Mouse (Mus musculus) cerebellum, adult 2 months (tissue): ENCODE results near the gene Tspan33. TPM values are rescaled to one million over a fixed set of nuclear protein-coding genes. Genes with fewer than 3 reads are reported as not detected.
"Not testable (repeated sequence)": the region's sequence is repeated elsewhere in the genome, so short reads cannot be mapped to it uniquely, and the experiment has no call there.

Source experiments
- DNase-seq, 2 experiments: peaks; one replicate each; pipeline ENCODE4 v3.0.0; 2021
- H3K27ac ChIP-seq: fragments of 200-500 bp; 2 replicates; pipeline ENCODE4 v1.5.1; 2012; ENCODE audit warnings: low read length, control low read depth, inconsistent platforms; ENCODE audit not compliant: insufficient read depth
- H3K27me3 ChIP-seq: fragments of 200-500 bp; 2 replicates; pipeline ENCODE4 v1.6.1; 2012; ENCODE audit warnings: inconsistent platforms, mild to moderate bottlenecking, low read length, moderate library complexity; ENCODE audit not compliant: control insufficient read depth, insufficient read depth
- H3K4me1 ChIP-seq: fragments of 200-500 bp; 2 replicates; pipeline ENCODE4 v1.6.1; 2011; ENCODE audit warnings: low read length; ENCODE audit not compliant: control insufficient read depth, insufficient read depth
- H3K4me3 ChIP-seq: fragments of 200-500 bp; replicated peaks from 2 replicates; pipeline ENCODE3; 2011; ENCODE audit warnings: mild to moderate bottlenecking, low read depth, low read length, control low read depth; ENCODE audit not compliant: insufficient read depth
- CTCF ChIP-seq: fragments of 200-500 bp; IDR thresholded peaks from 2 replicates; pipeline ENCODE4 v1.5.1; 2011; ENCODE audit warnings: low read depth, mild to moderate bottlenecking, control low read depth, low read length, moderate library complexity, borderline replicate concordance; ENCODE audit not compliant: insufficient read depth
- POLR2A ChIP-seq: fragments of 200-500 bp; IDR thresholded peaks from 2 replicates; pipeline ENCODE4 v1.6.1; 2011; ENCODE audit warnings: low read length, control low read depth, borderline replicate concordance; ENCODE audit not compliant: insufficient read depth
- WGBS: fragments of 180-500 bp; shearing (Covaris S2); methylation state at CpG from one replicate; pipeline ENCODE4 v1.1.7; 2018; 5-methylcytosine and 5-hydroxymethylcytosine counted together
- polyA plus RNA-seq: library from polyadenylated mRNA; depleted of rRNA; stranded (reverse); fragments of >200 nt; gene quantifications from 2 replicates; pipeline ENCODE4 v1.2.3, GENCODE M21; 2012

The Tspan33 gene
- polyA plus RNA-seq, 1 experiment = 27.2 TPM

DNA sequence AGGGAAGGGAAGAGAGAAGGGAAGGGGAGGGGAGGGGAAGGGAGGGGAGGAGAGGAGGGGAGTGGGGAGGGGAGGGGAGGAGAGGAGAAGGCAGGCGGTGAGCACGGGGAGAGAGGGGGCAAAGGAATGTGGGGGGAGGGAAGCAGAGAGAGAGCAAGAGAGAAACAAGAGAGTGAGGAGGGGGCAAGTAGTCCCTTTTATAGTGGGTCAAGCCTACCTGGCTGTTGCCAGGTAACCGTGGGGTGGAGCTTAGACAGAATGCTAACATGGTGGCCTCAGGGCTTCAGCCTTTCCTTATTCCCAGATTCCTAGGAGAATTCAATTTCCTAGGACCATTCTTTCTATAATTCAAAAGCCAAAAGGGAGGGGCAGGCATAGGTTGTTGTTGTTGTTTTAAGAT lies 22.3 kb upstream of the Tspan33 start:
- TF ChIP-seq POLR2A (no peak), CTCF (no peak)

GRCm38 (mm10) chr6:29672563-29673411 lies 21.2 kb upstream of the Tspan33 start:
- Histone ChIP-seq H3K27ac (no peak overlapping the region), H3K27me3 (no peaks in the 10 kb centered on the region), H3K4me3 (no peak overlapping the region), H3K4me1 (no peaks in the 10 kb centered on the region)
- no peak for DNase-seq
- TF ChIP-seq POLR2A (no peak), CTCF (no peak)
- 45% methylated on average over 12 of the region's 12 CpGs for WGBS

More for the DNA sequence above, 22.3 kb upstream of the Tspan33 start:
- no peak for DNase-seq
- no peaks in the 10 kb centered on the region for H3K27me3 ChIP-seq
- H3K27ac ChIP-seq = no peak overlapping the region
- 27% methylated on average over 3 of the region's 3 CpGs for WGBS
- no peak overlapping the region for H3K4me3 ChIP-seq
- no peaks in the 10 kb centered on the region for H3K4me1 ChIP-seq

GRCm38 (mm10) chr6:29673739-29674138 lies 20.3 kb upstream of the Tspan33 start:
- WGBS = 46% methylated on average over 2 of the region's 2 CpGs
- no peak for TF ChIP-seq CTCF
- TF ChIP-seq POLR2A = no peak
- H3K4me1 ChIP-seq = no peaks in the 10 kb centered on the region
- H3K27me3 ChIP-seq = no peaks in the 10 kb centered on the region
- no peak overlapping the region for H3K4me3 ChIP-seq
- DNase-seq = no peak
- no peak overlapping the region for H3K27ac ChIP-seq

- WGBS = 92% methylated on average over 10 of the region's 10 CpGs
- not testable (repeated sequence) for DNase-seq, H3K27ac ChIP-seq, H3K4me3 ChIP-seq, H3K27me3 ChIP-seq, H3K4me1 ChIP-seq
These were observed 14.0 kb upstream of the Tspan33 start for GRCm38 (mm10) chr6:29679947-29680550.

DNA sequence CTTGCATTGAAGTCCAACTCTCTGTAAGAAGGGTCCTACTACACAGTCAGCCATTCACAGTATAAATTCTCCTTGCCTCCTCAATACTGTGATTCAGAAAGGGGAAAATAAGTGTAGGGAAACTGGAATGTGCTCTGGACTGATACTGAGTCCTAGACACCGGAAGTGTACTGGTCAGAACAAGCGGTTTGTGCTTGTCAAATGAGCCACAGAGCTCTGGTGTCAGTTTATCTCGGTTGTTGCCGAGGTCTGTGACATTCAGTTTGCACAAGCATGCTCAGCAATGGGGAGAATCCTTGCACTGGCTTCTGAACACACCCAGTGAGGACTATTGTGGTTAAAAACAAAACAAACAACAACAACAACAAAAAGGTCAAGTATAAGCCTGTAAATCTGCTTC lies 12.2 kb upstream of the Tspan33 start:
- Histone ChIP-seq H3K27me3 (no peaks in the 10 kb centered on the region), H3K4me3 (no peak overlapping the region), H3K27ac (no peak overlapping the region), H3K4me1 (no peaks in the 10 kb centered on the region)
- WGBS = 83% methylated on average over 4 of the region's 4 CpGs
- DNase-seq = no peak
- no peak for TF ChIP-seq POLR2A

DNA sequence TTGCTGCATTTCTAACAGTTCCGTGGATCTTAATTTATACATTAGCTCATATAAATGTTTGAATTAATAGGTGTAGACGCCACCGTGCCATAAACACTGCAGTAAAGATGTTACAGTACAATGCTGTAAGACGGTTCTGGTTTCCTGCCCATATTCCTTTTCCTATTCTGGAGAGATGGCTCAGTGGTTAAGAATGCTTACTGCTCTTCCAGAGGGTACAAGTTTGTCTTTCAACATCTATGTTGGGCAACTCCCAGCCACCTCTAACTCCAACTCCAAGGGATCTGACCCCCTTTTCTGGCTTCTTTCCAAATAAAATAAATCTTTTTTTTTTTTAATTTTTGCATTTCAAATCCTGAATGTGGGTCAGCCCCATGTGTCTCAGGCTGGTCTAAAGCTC lies 9.3 kb upstream of the Tspan33 start:
- 90% methylated on average over 4 of the region's 4 CpGs for WGBS
- Histone ChIP-seq H3K27ac (no peak overlapping the region), H3K4me3 (no peak overlapping the region), H3K4me1 (no peaks in the 10 kb centered on the region), H3K27me3 (no peaks in the 10 kb centered on the region)
- TF ChIP-seq POLR2A = no peak
- DNase-seq = no peak

DNA sequence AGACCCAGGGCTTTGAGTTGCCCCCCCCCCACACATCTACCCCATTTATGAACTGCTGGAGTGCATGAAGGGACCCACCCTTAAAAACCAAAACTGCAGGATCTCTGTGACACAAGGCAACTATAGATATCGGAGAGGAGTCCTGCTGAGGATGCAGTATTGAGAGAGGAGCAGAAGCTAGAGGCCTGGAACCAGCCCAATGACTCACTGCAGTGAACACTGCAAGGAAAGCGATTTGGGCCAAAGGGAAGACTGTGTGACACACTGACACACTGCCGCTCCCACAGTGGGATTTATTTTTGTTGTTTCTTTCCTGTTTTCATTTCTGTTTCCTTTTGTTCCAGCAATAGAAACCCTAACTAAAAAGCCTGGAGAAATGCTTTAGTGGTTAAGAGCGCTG lies 8.1 kb upstream of the Tspan33 start:
- H3K27ac ChIP-seq = no peak overlapping the region
- no peaks in the 10 kb centered on the region for H3K4me1 ChIP-seq
- H3K4me3 ChIP-seq = no peak overlapping the region
- TF ChIP-seq POLR2A = no peak
- no peak for TF ChIP-seq CTCF
- no peak for DNase-seq
- H3K27me3 ChIP-seq = no peaks in the 10 kb centered on the region
- WGBS = 50% methylated on average over 4 of the region's 4 CpGs

- 66% methylated on average over 8 of the region's 8 CpGs for WGBS
These were observed 4.6 kb upstream of the Tspan33 start for GRCm38 (mm10) chr6:29689458-29689857.

More at GRCm38 (mm10) chr6:29689458-29689857, 4.6 kb upstream of the Tspan33 start:
- no peak overlapping the region for H3K27ac ChIP-seq
- no peak overlapping the region for H3K4me3 ChIP-seq
- no peaks in the 10 kb centered on the region for H3K4me1 ChIP-seq
- DNase-seq = no peak
- TF ChIP-seq CTCF (no peak), POLR2A (no peak)
- no peaks in the 10 kb centered on the region for H3K27me3 ChIP-seq
